Mouse (Mus musculus): Measurements from ENCODE around the gene Chchd6.

GRCm38 (mm10) chr6:89457601-89458000 is 137.9 kb downstream of the Chchd6 start:
- TF ChIP-seq CTCF (IDR thresholded peaks at IDR 0.05; ENCODE audit: low read depth) = no peak
- TF ChIP-seq EP300 (IDR thresholded peaks at IDR 0.05; ENCODE audit: low read depth) = no peak
